Mouse (Mus musculus) testis, adult 2 months (tissue): ENCODE data around the gene Cygb.

ENCODE experiments used
- CTCF ChIP-seq: fragments of 200-500 bp; IDR thresholded peaks from 2 replicates; pipeline ENCODE4 v1.5.1; 2012; ENCODE audit warnings: low read depth, mild to moderate bottlenecking, inconsistent platforms, low read length, moderate library complexity; ENCODE audit not compliant: control insufficient read depth, insufficient read depth, insufficient replicate concordance
- POLR2A ChIP-seq: fragments of 200-500 bp; IDR thresholded peaks from 2 replicates; pipeline ENCODE4 v1.6.1; 2012; ENCODE audit warnings: low read depth, mild to moderate bottlenecking, inconsistent platforms, low read length, moderate library complexity; ENCODE audit not compliant: control insufficient read depth

GRCm38 (mm10) chr11:116659027-116659621 lies 5.0 kb upstream of the Cygb start:
- no peak for TF ChIP-seq CTCF
- no peak for TF ChIP-seq POLR2A
